Mouse (Mus musculus) thymus, adult 2 months (tissue): ENCODE measurements at regions not wholly inside any gene's neighbourhood (a gene's known extent, or its start where the extent isn't known, plus 50 kb on each side); places are given as distances from the start of the nearest gene placed in this dataset.

Experiments used
- DNase-seq: peaks from one replicate; pipeline ENCODE4 v3.0.0; 2021
- H3K27ac ChIP-seq: fragments of 200-500 bp; 2 replicates; pipeline ENCODE4 v1.5.1; 2012; ENCODE audit warnings: low read length, control low read depth; ENCODE audit not compliant: control insufficient read depth, insufficient read depth
- H3K27me3 ChIP-seq: fragments of 200-500 bp; 2 replicates; pipeline ENCODE4 v1.6.1; 2012; ENCODE audit warnings: mild to moderate bottlenecking, low read length, moderate library complexity, mixed read lengths; ENCODE audit not compliant: control insufficient read depth, insufficient read depth
- H3K36me3 ChIP-seq: fragments of 200-500 bp; 2 replicates; pipeline ENCODE4 v1.6.1; 2012; ENCODE audit warnings: mild to moderate bottlenecking, low read length, moderate library complexity; ENCODE audit not compliant: control insufficient read depth, insufficient read depth
- H3K4me1 ChIP-seq: fragments of 200-500 bp; replicated peaks from 2 replicates; pipeline ENCODE4 v1.6.1; 2012; ENCODE audit warnings: low read length; ENCODE audit not compliant: control insufficient read depth, insufficient read depth
- H3K4me3 ChIP-seq: fragments of 200-500 bp; 2 replicates; pipeline ENCODE4 v1.5.1; 2012; ENCODE audit warnings: mild to moderate bottlenecking, low read length, control low read depth, moderate library complexity; ENCODE audit not compliant: control insufficient read depth, insufficient read depth
- CTCF ChIP-seq: fragments of 200-500 bp; IDR thresholded peaks from 2 replicates; pipeline ENCODE4 v1.5.1; 2012; ENCODE audit warnings: mild to moderate bottlenecking, control low read depth, low read length, moderate library complexity, borderline replicate concordance; ENCODE audit not compliant: control insufficient read depth, poor library complexity, insufficient read depth; ENCODE audit errors: extremely low read depth
- POLR2A ChIP-seq: fragments of 200-500 bp; IDR thresholded peaks from 2 replicates; pipeline ENCODE4 v1.6.1; 2012; ENCODE audit warnings: mild to moderate bottlenecking, low read length, control low read depth, moderate library complexity; ENCODE audit not compliant: control insufficient read depth, poor library complexity, insufficient read depth; ENCODE audit errors: extremely low read depth
- WGBS: fragments of 180-500 bp; shearing (Covaris S2); methylation state at CpG from one replicate; pipeline ENCODE4 v1.1.7; 2018; 5-methylcytosine and 5-hydroxymethylcytosine counted together

DNA sequence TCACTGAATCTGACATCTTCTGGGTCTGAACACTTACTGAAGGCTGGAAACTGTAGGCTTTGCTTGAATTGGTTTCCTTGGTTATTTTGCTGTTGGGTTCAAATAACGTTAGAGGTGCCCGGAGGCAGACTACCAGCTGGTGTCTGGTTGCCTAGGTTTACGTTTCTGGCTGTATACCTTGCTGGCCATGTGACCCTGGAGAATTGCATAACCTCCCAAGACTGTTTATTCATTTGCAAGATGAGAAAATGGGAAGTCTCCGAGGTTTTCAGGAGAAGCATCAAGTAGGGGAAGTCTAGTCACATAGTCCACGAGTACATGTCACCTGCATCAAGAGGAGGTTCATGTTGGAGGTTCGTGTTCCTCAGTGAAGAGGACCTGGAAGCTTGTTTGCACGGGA lies 69.6 kb upstream of the Mef2a start:
- Histone ChIP-seq H3K27me3 (no peaks in the 10 kb centered on the region), H3K27ac (no peak overlapping the region), H3K4me3 (no peak overlapping the region), H3K4me1 (peaks cover 57% of the 10 kb centered on the region), H3K36me3 (no peaks in the 10 kb centered on the region)
- no peak for DNase-seq
- 62% methylated on average over 7 of the region's 7 CpGs for WGBS
- TF ChIP-seq CTCF: no peak
- no peak for TF ChIP-seq POLR2A

DNA sequence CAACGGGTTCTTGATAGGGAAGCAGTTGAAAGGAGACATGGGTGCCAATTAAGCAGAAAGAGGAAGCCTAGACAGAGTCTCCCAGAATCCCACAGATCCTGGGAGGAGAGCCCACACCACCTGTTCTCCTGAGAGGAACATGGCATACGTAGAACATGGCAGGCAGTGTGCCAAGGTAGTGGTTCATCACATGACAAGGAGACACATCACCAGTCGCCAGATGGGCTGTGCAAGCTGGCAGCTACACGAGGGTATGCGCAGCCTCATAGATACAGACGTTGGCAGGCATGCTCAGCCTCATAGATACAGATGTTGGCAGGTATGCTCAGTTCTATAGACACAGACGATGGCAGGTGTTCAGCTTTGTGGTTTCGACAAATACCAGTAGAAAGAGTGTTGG lies 68.1 kb upstream of the Mef2a start:
- WGBS: 20% methylated on average over 8 of the region's 8 CpGs
- Histone ChIP-seq H3K27me3 (no peaks in the 10 kb centered on the region), H3K4me1 (peaks cover 63% of the 10 kb centered on the region), H3K27ac (peak overlapping the region; percentile 64; the same call in 1 of the 2 replicates), H3K36me3 (no peaks in the 10 kb centered on the region), H3K4me3 (no peak overlapping the region)
- DNase-seq: peak; percentile 56
- TF ChIP-seq POLR2A: no peak
- no peak for TF ChIP-seq CTCF

DNA sequence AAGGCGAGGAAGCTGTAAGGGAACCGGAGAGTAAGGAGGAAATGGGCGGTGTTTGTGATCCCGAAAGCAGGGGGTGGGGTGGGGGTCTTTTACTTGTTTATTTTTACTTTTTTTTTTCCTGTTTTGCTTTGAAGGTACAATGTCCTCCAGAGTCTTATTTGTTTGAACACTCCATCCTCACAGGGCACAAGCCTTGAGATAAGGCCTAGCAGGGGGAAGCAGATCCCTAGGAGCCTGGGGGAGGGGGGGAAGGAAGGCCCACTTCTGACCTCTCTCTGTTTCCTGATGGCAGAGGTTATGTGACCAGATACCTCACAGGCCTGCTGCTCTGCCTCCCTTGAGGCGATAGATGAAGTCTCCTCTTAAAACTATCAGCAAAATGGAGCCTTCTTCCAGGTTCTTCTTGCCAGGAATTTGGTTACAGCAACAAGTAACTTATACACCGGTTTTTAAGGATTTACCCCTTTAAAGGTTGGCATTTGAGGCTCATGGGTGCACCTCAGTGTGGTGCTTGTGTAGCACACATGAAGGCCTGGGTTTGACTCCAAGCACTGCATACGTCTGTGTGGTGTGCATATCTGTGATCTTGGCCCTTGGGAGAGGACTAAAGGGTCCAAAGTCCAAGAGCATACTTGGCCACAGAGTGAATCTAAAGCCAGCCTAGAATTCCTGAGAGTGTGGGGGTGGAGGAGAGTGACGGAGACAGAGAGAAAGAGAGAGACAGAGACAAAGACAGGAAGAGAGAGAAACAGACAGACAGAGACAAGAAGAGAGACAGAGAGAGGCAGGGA lies 64.8 kb upstream of the Mef2a start:
- DNase-seq: no peak
- no peak overlapping the region for H3K27ac ChIP-seq
- 88% methylated on average over 8 of the region's 8 CpGs for WGBS
- H3K36me3 ChIP-seq: no peaks in the 10 kb centered on the region
- H3K27me3 ChIP-seq: no peaks in the 10 kb centered on the region
- H3K4me3 ChIP-seq: no peak overlapping the region
- peaks cover 36% of the 10 kb centered on the region for H3K4me1 ChIP-seq
- TF ChIP-seq POLR2A (no peak), CTCF (no peak)

DNA sequence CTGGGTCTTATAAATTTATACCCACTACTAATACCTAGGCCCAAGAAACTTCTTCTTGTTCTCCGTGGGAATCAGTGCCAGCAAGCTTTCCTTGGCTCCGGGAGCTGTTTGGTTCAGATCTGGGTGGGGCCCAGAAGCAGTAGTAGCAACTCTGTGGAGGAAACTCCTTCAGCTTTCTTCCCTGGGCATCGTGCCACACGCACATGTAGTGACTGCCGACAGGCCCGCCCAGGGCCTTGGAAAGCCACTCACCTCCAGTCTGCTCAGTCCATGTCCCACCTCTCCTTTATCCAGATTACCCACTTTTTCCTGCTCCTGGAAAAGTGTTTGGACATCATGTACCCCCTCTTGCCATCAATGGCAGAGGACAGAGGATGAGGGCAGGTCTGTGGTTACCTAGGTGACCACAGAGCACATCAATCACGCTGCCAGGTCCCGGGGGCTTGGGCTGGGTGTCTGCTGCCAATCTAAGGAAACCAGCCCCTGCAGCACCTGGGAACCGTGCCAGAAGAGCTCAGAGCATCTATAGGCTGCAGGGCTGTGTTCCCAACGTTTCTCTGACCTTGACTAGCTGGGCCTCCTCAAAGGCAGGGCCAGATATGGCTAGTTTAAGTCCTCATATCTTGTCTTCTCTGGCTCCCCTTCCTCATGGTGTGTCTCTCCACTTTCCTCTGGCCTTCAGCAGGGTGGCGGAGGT lies 63.1 kb upstream of the Mef2a start:
- DNase-seq: no peak
- H3K4me1 ChIP-seq: peaks cover 40% of the 10 kb centered on the region
- no peaks in the 10 kb centered on the region for H3K27me3 ChIP-seq
- no peak overlapping the region for H3K27ac ChIP-seq
- 35% methylated on average over 11 of the region's 11 CpGs for WGBS
- no peak overlapping the region for H3K4me3 ChIP-seq
- H3K36me3 ChIP-seq: no peaks in the 10 kb centered on the region
- TF ChIP-seq CTCF: no peak
- TF ChIP-seq POLR2A: no peak

DNA sequence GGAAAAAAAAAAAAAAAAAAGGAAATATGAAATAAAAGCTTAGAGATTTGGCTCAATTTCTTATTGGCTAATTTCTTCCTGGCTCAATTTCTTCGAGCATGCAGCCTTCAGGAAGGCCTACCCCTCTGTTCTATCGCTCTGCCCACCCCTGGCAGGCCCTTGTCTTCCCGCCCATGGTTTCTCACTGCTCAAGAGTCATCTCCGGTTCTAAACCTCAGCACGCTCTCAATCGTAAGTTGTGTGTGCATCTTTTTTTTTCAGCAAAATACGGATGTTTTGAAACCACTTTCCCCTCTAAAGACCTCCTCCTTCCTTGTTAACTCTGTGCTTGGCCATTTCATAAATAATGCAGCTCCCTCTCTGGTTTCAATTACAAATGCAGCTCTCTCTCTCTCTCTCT lies 58.3 kb upstream of the Mef2a start:
- H3K27ac ChIP-seq: no peak overlapping the region; the same call in 1 of the 2 replicates
- no peak overlapping the region for H3K4me3 ChIP-seq
- no peak for DNase-seq
- no peaks in the 10 kb centered on the region for H3K27me3 ChIP-seq
- H3K4me1 ChIP-seq: peaks cover 30% of the 10 kb centered on the region
- H3K36me3 ChIP-seq: no peaks in the 10 kb centered on the region
- 27% methylated on average over 7 of the region's 7 CpGs for WGBS
- no peak for TF ChIP-seq CTCF
- no peak for TF ChIP-seq POLR2A

DNA sequence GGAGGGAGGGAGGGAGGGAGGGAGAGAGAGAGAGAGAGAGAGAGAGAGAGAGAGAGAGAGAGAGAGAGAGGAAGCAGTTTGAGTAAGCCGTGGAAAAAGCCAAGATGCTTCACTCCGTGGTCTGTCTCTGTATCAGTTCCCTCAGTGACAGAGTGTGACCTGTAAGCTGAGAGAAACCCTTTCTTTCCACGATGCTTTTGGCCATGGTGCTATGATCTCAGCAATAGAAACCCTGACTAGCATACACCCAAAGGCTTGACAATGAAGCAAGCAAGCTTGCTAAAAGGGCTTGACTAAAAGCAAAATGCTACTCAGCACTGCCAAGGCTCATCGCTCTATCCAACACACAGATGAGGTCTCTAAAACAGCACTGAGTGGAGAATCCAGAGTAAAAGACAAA lies 57.4 kb upstream of the Mef2a start:
- Histone ChIP-seq H3K36me3 (no peaks in the 10 kb centered on the region), H3K27ac (no peak overlapping the region), H3K4me1 (peaks cover 36% of the 10 kb centered on the region), H3K27me3 (no peaks in the 10 kb centered on the region), H3K4me3 (no peak overlapping the region)
- no peak for DNase-seq
- 48% methylated on average over 4 of the region's 4 CpGs for WGBS
- no peak for TF ChIP-seq POLR2A
